Mouse (Mus musculus) adipose tissue, adult 10 weeks (tissue): ENCODE measurements around the gene Enpp6. TPM values are rescaled to one million over a fixed set of nuclear protein-coding genes. Genes with fewer than 3 reads are reported as not detected.

Experiments used
- polyA plus RNA-seq: library from polyadenylated mRNA; stranded (reverse); fragments of 350-450 nt; fragmentation: Illumina TruSeq; extraction: RNeasy Lipid Tissue Mini Kit (QIAGEN cat#74804); gene quantifications from one replicate; pipeline ENCODE4 v1.2.3, GENCODE M21; 2014; ENCODE audit warnings: low read depth, low replicate concordance

Enpp6 gene
- polyA plus RNA-seq, result 1.3 TPM

DNA sequence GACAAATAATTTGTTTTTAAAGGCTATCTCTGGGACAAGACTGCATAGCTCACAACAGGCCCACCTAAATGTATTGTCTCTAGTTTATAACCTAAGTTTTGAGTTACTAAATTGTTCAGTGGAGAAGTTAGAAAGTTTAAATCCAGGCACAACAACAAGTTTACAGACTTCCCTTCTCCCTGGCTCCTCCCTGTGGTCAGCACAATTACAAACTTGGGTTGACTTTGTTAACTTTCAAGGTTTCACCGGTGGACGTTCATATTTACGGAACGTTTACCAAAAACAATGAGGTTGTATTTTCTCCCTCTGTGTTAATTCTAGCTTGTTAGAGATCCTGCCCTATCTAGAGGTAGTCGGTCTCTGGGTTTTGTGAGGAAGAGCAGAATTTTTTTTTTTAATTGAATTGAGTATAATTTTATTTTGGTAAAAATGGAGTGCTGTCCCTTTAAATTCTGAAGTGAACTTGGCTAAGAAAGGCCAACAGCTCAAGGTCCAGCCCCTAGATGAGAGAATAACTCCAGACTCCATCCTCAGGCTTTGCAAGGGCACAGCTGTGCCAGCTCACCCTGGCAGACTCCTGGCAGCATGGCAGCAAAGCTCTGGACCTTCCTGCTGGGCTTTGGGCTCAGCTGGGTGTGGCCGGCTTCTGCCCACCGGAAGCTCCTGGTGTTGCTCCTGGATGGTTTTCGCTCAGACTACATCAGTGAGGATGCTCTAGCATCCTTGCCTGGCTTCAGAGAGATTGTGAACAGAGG, at the start of gene Enpp6:
Gene Enpp6 (plus strand): TSS at position 502 of the 755 bp plus-strand sequence.

Other genes with a start within 250 kb of the Enpp6 start
- 25.4 TPM for gene Irf2, start 247.2 kb upstream of the Enpp6 start, polyA plus RNA-seq